Mouse (Mus musculus) heart, postnatal 4 days (tissue): Measurements from ENCODE around the gene Prune2. TPM values are rescaled to one million over a fixed set of nuclear protein-coding genes. Genes with fewer than 3 reads are reported as not detected.

Experiments
- DNase-seq: peaks from one replicate; pipeline ENCODE4 v3.0.0; 2021
- total RNA-seq, 2 experiments: library from RNA; stranded (reverse); gene quantifications; 2 replicates each; pipeline ENCODE4 v1.2.3; 2021

Gene Prune2
- total RNA-seq, 2 experiments from 2014 or later = 13.1 to 16.4 TPM

- DNase-seq = no peak
Observed at GRCm38 (mm10) chr19:17264481-17265196, 308.7 kb downstream of the Prune2 start.

- no peak for DNase-seq
Observed at GRCm38 (mm10) chr19:17268669-17269068, 312.8 kb downstream of the Prune2 start.

- DNase-seq = peak; percentile 39
Observed at GRCm38 (mm10) chr19:17271179-17271622, 315.3 kb downstream of the Prune2 start.

- no peak for DNase-seq
Observed at GRCm38 (mm10) chr19:17272988-17273387, 317.1 kb downstream of the Prune2 start.

Other genes starting within 250 kb of the Prune2 start
- 10 to 100 TPM; 24.6 to 27.1 TPM for gene Vps13a, start 175.2 kb upstream of the Prune2 start, total RNA-seq
- gene Foxb2, start 82.3 kb upstream of the Prune2 start, total RNA-seq = not detected